Mouse (Mus musculus): ENCODE measurements around the gene Dab2ip. TPM values are rescaled to one million over a fixed set of nuclear protein-coding genes. Genes with fewer than 3 reads are reported as not detected.

Dab2ip gene
- total and polyA plus RNA-seq, 3 experiments = 4.0 to 9.9 TPM; not detected in 1

DNA sequence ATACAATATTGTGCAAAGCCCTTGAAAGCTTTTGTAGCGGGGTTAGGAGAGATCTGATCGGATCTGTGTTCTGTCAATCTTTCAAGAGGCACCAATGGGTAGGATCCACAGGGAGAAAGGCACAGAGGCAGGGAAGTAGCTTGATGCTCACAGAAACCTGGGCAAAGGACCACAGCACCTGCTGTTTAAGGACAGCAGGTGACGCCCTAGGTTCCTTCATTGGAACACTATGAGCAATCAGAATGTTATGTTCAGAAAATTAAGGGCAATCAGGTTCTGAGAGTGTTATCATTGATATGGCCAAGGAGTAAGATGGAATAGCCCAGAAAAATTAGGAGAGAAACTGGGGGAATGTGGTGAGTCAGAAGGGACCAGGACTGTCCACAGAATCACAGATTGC lies 18.6 kb downstream of the Dab2ip start:
- peaks cover 3 to 4% of the 10 kb centered on the region in 2 experiments; a peak in 3 of 4 replicates for H3K27me3 ChIP-seq (ENCODE audit: control insufficient read depth in 1 of 2, insufficient read depth in 2 of 2, low read length in 2 of 2)

DNA sequence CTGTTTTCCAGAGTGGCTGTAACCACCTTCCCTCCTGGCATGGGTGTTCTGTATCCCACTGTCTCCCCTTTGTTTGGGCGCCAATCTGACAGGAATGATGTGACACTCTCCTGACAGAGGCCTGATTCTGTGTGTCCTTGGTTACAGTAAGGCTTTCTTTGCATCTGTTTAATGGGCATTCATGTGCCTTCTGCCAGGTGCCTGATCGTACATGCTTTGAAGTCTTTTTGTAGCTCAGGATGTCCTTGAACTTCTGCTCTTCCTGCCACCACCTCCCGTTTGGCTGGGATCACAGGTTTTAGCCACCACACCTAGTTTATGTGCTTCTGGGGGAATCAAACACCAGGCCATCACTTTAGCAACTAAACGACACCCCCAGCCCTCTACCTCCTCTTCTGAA lies 22.0 kb downstream of the Dab2ip start:
- DNase-seq (ENCODE audit: low read depth, low spot score) = no peak
- Histone ChIP-seq H3K4me1 (ENCODE audit: control insufficient read depth in 1 of 2, insufficient read depth in 2 of 2, low read length in 2 of 2) (no peaks in the 10 kb centered on the region), H3K9me3 (replicated peaks; ENCODE audit: insufficient read depth, low read length) (no peaks in the 10 kb centered on the region), H3K4me3 (ENCODE audit: control insufficient read depth in 1 of 2, insufficient read depth in 1 of 2, low read depth in 2 of 2, low read length in 2 of 2) (no peak overlapping the region), H3K36me3 (ENCODE audit: control insufficient read depth in 1 of 2, insufficient read depth in 2 of 2, low read length in 2 of 2) (no peaks in the 10 kb centered on the region), H3K27ac (ENCODE audit: control insufficient read depth, low read depth, low read length) (no peak overlapping the region), H3K9ac (ENCODE audit: control insufficient read depth, low read depth, low read length, poor library complexity, severe bottlenecking) (no peak overlapping the region), H3K79me2 (ENCODE audit: control insufficient read depth, insufficient read depth, low read length, poor library complexity) (no peaks in the 10 kb centered on the region), H3K27me3 (ENCODE audit: control insufficient read depth in 1 of 2, insufficient read depth in 2 of 2, low read length in 2 of 2) (peaks cover 1 to 3% of the 10 kb centered on the region in 2 experiments; a peak in 2 of 4 replicates)
- TF ChIP-seq MAFK (IDR thresholded peaks at IDR 0.05; ENCODE audit: borderline replicate concordance, low read depth, low read length) (no peak), HCFC1 (IDR thresholded peaks at IDR 0.05; ENCODE audit: low read depth, low read length) (no peak), MYC (IDR thresholded peaks at IDR 0.05; ENCODE audit: low read depth, low read length) (no peak), ZMIZ1 (IDR thresholded peaks at IDR 0.05; ENCODE audit: low read depth, low read length) (no peak), RCOR1 (IDR thresholded peaks at IDR 0.05; ENCODE audit: low read depth, low read length) (no peak), MXI1 (IDR thresholded peaks at IDR 0.05; ENCODE audit: low read depth, low read length) (no peak), ZNF384 (IDR thresholded peaks at IDR 0.05; ENCODE audit: low read depth, low read length) (no peak), POLR2AphosphoS2 (IDR thresholded peaks at IDR 0.05; ENCODE audit: low read length) (no peak), MEF2A (IDR thresholded peaks at IDR 0.05; ENCODE audit: extremely low read depth, insufficient replicate concordance, low read depth, low read length, poor library complexity, severe bottlenecking) (no peak), EP300 (IDR thresholded peaks at IDR 0.05; ENCODE audit: low read depth in 1 of 2, low read length in 2 of 2) (no peak), USF1 (IDR thresholded peaks at IDR 0.05; ENCODE audit: low read depth, low read length) (no peak), TCF12 (IDR thresholded peaks at IDR 0.05; ENCODE audit: low read depth, low read length) (no peak), UBTF (IDR thresholded peaks at IDR 0.05; ENCODE audit: borderline replicate concordance, insufficient read depth, low read depth, low read length) (no peak), CHD2 (IDR thresholded peaks at IDR 0.05; ENCODE audit: low read length) (no peak), GABPA (IDR thresholded peaks at IDR 0.05; ENCODE audit: low read depth, low read length) (no peak)

More for the DNA sequence above, 18.6 kb downstream of the Dab2ip start:
- no peak overlapping the region for H3K9ac ChIP-seq (ENCODE audit: control insufficient read depth, low read depth, low read length, poor library complexity, severe bottlenecking)
- H3K4me3 ChIP-seq (ENCODE audit: control insufficient read depth in 1 of 2, insufficient read depth in 1 of 2, low read depth in 2 of 2, low read length in 2 of 2) = no peak overlapping the region
- no peaks in the 10 kb centered on the region for H3K79me2 ChIP-seq (ENCODE audit: control insufficient read depth, insufficient read depth, low read length, poor library complexity)
- no peaks in the 10 kb centered on the region for H3K36me3 ChIP-seq (ENCODE audit: control insufficient read depth in 1 of 2, insufficient read depth in 2 of 2, low read length in 2 of 2)
- no peak for DNase-seq (ENCODE audit: low read depth, low spot score)
- no peaks in the 10 kb centered on the region for H3K4me1 ChIP-seq (ENCODE audit: control insufficient read depth in 1 of 2, insufficient read depth in 2 of 2, low read length in 2 of 2)
- no peak for TF ChIP-seq MYC (IDR thresholded peaks at IDR 0.05; ENCODE audit: low read depth, low read length)
- no peak for TF ChIP-seq EP300 (IDR thresholded peaks at IDR 0.05; ENCODE audit: low read depth in 1 of 2, low read length in 2 of 2)
- TF ChIP-seq SIN3A (IDR thresholded peaks at IDR 0.05; ENCODE audit: low read length) = no peak
- no peak for TF ChIP-seq USF1 (IDR thresholded peaks at IDR 0.05; ENCODE audit: low read depth, low read length)
- no peak for TF ChIP-seq GABPA (IDR thresholded peaks at IDR 0.05; ENCODE audit: low read depth, low read length)
- TF ChIP-seq NRF1 (IDR thresholded peaks at IDR 0.05; ENCODE audit: insufficient read depth, low read depth, low read length, poor library complexity, severe bottlenecking) = no peak
- no peak for TF ChIP-seq POLR2A (IDR thresholded peaks at IDR 0.05; ENCODE audit: control insufficient read depth in 1 of 2, insufficient read depth in 1 of 2, low read depth in 1 of 2, low read length in 2 of 2, poor library complexity in 1 of 2)
- TF ChIP-seq TAL1 (IDR thresholded peaks at IDR 0.05; ENCODE audit: low read length) = no peak
- no peak; a peak in 1 of 6 replicates for TF ChIP-seq CTCF (IDR thresholded peaks at IDR 0.05 in 2 of 3, conservative IDR thresholded peaks at IDR 0.05 in 1 of 3; ENCODE audit: control insufficient read depth in 1 of 3, insufficient read depth in 1 of 3, low read depth in 2 of 3, low read length in 3 of 3, poor library complexity in 1 of 3, severe bottlenecking in 1 of 3)
- no peak for TF ChIP-seq NELFE (IDR thresholded peaks at IDR 0.05; ENCODE audit: low read depth, low read length)
- TF ChIP-seq MAX (IDR thresholded peaks at IDR 0.05; ENCODE audit: low read length) = no peak
- no peak for TF ChIP-seq GATA1 (IDR thresholded peaks at IDR 0.05; ENCODE audit: low read depth, low read length)
- TF ChIP-seq TBP (IDR thresholded peaks at IDR 0.05; ENCODE audit: low read depth, low read length) = no peak
- TF ChIP-seq MAFK (IDR thresholded peaks at IDR 0.05; ENCODE audit: borderline replicate concordance, low read depth, low read length) = no peak
- TF ChIP-seq MXI1 (IDR thresholded peaks at IDR 0.05; ENCODE audit: low read depth, low read length) = no peak
- H3K9me3 ChIP-seq (replicated peaks; ENCODE audit: insufficient read depth, low read length) = no peaks in the 10 kb centered on the region
- no peak overlapping the region for H3K27ac ChIP-seq (ENCODE audit: control insufficient read depth, low read depth, low read length)
